Mouse (Mus musculus) gastrocnemius, adult 2 months (tissue): ENCODE data around the gene Ngp. TPM values are rescaled to one million over a fixed set of nuclear protein-coding genes. Genes with fewer than 3 reads are reported as not detected.
"Not testable (repeated sequence)": the region's sequence is repeated elsewhere in the genome, so short reads cannot be mapped to it uniquely, and the experiment has no call there.

Source experiments
- DNase-seq: peaks from one replicate; pipeline ENCODE4 v3.0.0; 2022
- H3K27ac ChIP-seq: fragments of 200-600 bp; 2 replicates; pipeline ENCODE4 v1.8.1; 2022; ENCODE audit warnings: mild to moderate bottlenecking
- H3K4me3 ChIP-seq: fragments of 200-600 bp; 2 replicates; pipeline ENCODE4 v1.8.1; 2022; ENCODE audit warnings: mild to moderate bottlenecking, moderate library complexity
- CTCF ChIP-seq: fragments of 200-600 bp; IDR thresholded peaks from 2 replicates; pipeline ENCODE4 v1.8.1; 2022; ENCODE audit warnings: antibody characterized with exemption, mild to moderate bottlenecking, moderate library complexity
- intact Hi-C: fragments of 180-260 bp; cut with DNase I; formaldehyde crosslinking; loops from one replicate; pipeline ENCODE4 v1.15.1; 2025
- long read RNA-seq, 2 experiments: library from polyadenylated mRNA; stranded (forward); transcript quantifications; one replicate each; pipeline ENCODE4 v2.0.0; 2021
- total RNA-seq, 2 experiments: library from RNA; stranded (reverse); gene quantifications; 2 replicates each; pipeline ENCODE4 v1.2.3; 2021

Gene Ngp
- not detected for total RNA-seq
- long read RNA-seq, experiment 1 = 0 reads
- long read RNA-seq, experiment 2 = 0 reads

GRCm38 (mm10) chr9:110419511-110420112 is at the start of gene Ngp:
Ngp (plus strand) TSS chr9:110419747.
- intact Hi-C loops = no loop called here
- TF ChIP-seq CTCF = no peak
- DNase-seq = no peak

GRCm38 (mm10) chr9:110369860-110370259 is 49.7 kb upstream of the Ngp start:
- no peak for DNase-seq
- no peak overlapping the region for H3K4me3 ChIP-seq
- TF ChIP-seq CTCF = no peak
- no peak overlapping the region for H3K27ac ChIP-seq
- intact Hi-C loops = no loop called here

More at GRCm38 (mm10) chr9:110419511-110420112, at the start of gene Ngp:
- no peak within 1 kb of the TSS for H3K27ac ChIP-seq
- H3K4me3 ChIP-seq = no peak within 1 kb of the TSS

GRCm38 (mm10) chr9:110373871-110374270 is 45.7 kb upstream of the Ngp start:
- Histone ChIP-seq H3K27ac (no peak overlapping the region), H3K4me3 (no peak overlapping the region)
- intact Hi-C loops = no loop called here
- DNase-seq = no peak
- TF ChIP-seq CTCF = no peak

- intact Hi-C loops = no loop called here
- no peak overlapping the region for H3K4me3 ChIP-seq
- DNase-seq = no peak
- H3K27ac ChIP-seq = no peak overlapping the region
- TF ChIP-seq CTCF = no peak
Measured at GRCm38 (mm10) chr9:110375668-110376067, 43.9 kb upstream of the Ngp start.

GRCm38 (mm10) chr9:110377655-110378054 is 41.9 kb upstream of the Ngp start:
- H3K4me3 ChIP-seq, H3K27ac ChIP-seq, intact Hi-C loops, DNase-seq: not testable (repeated sequence)

- TF ChIP-seq CTCF = no peak
- Histone ChIP-seq H3K4me3 (no peak overlapping the region), H3K27ac (no peak overlapping the region)
- DNase-seq = no peak
- intact Hi-C loops = no loop called here
Measured at GRCm38 (mm10) chr9:110379361-110379760, 40.2 kb upstream of the Ngp start.

- intact Hi-C loops = no loop called here
- no peak overlapping the region for H3K4me3 ChIP-seq
- DNase-seq = no peak
- TF ChIP-seq CTCF = no peak
- no peak overlapping the region for H3K27ac ChIP-seq
Measured at GRCm38 (mm10) chr9:110380662-110381061, 38.9 kb upstream of the Ngp start.

GRCm38 (mm10) chr9:110381292-110381691 is 38.3 kb upstream of the Ngp start:
- no peak for DNase-seq
- Histone ChIP-seq H3K4me3 (no peak overlapping the region), H3K27ac (no peak overlapping the region)
- no peak for TF ChIP-seq CTCF
- intact Hi-C loops = no loop called here

GRCm38 (mm10) chr9:110384369-110384929 is 35.1 kb upstream of the Ngp start:
- H3K27ac ChIP-seq = no peak overlapping the region
- no peak overlapping the region for H3K4me3 ChIP-seq
- intact Hi-C loops = no loop called here
- TF ChIP-seq CTCF = no peak
- DNase-seq = no peak

GRCm38 (mm10) chr9:110388011-110388410 is 31.5 kb upstream of the Ngp start:
- intact Hi-C loops = no loop called here

GRCm38 (mm10) chr9:110390843-110391242 is 28.7 kb upstream of the Ngp start:
- TF ChIP-seq CTCF = no peak
- DNase-seq = no peak
- Histone ChIP-seq H3K4me3 (no peak overlapping the region), H3K27ac (no peak overlapping the region)
- intact Hi-C loops = no loop called here

More at GRCm38 (mm10) chr9:110388011-110388410, 31.5 kb upstream of the Ngp start:
- DNase-seq = no peak
- TF ChIP-seq CTCF = no peak
- Histone ChIP-seq H3K4me3 (no peak overlapping the region), H3K27ac (no peak overlapping the region)

- intact Hi-C loops = no loop called here
- Histone ChIP-seq H3K4me3 (no peak overlapping the region), H3K27ac (no peak overlapping the region)
- DNase-seq = no peak
- TF ChIP-seq CTCF = no peak
Measured at GRCm38 (mm10) chr9:110393295-110393694, 26.3 kb upstream of the Ngp start.

GRCm38 (mm10) chr9:110400650-110401049 is 18.9 kb upstream of the Ngp start:
- TF ChIP-seq CTCF = no peak
- H3K27ac ChIP-seq = no peak overlapping the region
- no peak for DNase-seq
- H3K4me3 ChIP-seq = no peak overlapping the region
- intact Hi-C loops = no loop called here

- Histone ChIP-seq H3K27ac (no peak overlapping the region), H3K4me3 (no peak overlapping the region)
- intact Hi-C loops = no loop called here
- DNase-seq = no peak
- TF ChIP-seq CTCF = no peak
Measured at GRCm38 (mm10) chr9:110402731-110403130, 16.8 kb upstream of the Ngp start.

GRCm38 (mm10) chr9:110403240-110403639 is 16.3 kb upstream of the Ngp start:
- DNase-seq, H3K4me3 ChIP-seq, H3K27ac ChIP-seq, intact Hi-C loops: not testable (repeated sequence)
